In genomic region chr3:30951652-30952051, GRCm38 (mm10) we compare ENCODE assay signal across 12 mouse cellular contexts. TPM values are rescaled to one million over a fixed set of nuclear protein-coding genes. Genes with fewer than 3 reads are reported as not detected.
DNase-seq lines count a peak whose midpoint lies in the region; ATAC-seq lines count a peak whose summit lies in the region.
"Had no signal": no experiment of that assay in that cellular context is flagged by ENCODE, and none has a peak within 500 bp of the region (broad histone marks: within the 10 kb centered on the region; RNA-seq: fewer than 3 reads in every experiment).

No protein-coding gene starts in this region.

- no peaks in the 10 kb centered on the region for H3K9me3 ChIP-seq in forebrain, embryonic 16.5 days (ENCODE audit: control insufficient read depth, low read length)
- H3K9me3 ChIP-seq: heart, embryonic 15.5 days; liver, embryonic 13.5 days; midbrain, embryonic 15.5 days had no signal

- no peak overlapping the region for H3K27ac ChIP-seq in forebrain, embryonic 16.5 days (ENCODE audit: low read length)
- H3K27ac ChIP-seq: heart, embryonic 15.5 days; liver, embryonic 13.5 days; midbrain, embryonic 15.5 days; stomach, postnatal 0 days had no signal

- no peak overlapping the region for H3K9ac ChIP-seq in forebrain, embryonic 16.5 days (replicated peaks; ENCODE audit: low read depth, low read length)
- H3K9ac ChIP-seq: heart, embryonic 15.5 days; liver, embryonic 13.5 days; midbrain, embryonic 15.5 days had no signal

- no peaks in the 10 kb centered on the region for H3K27me3 ChIP-seq in forebrain, embryonic 16.5 days (replicated peaks; ENCODE audit: control insufficient read depth, insufficient read depth, low read length)
- H3K27me3 ChIP-seq: heart, embryonic 15.5 days; liver, embryonic 13.5 days; midbrain, embryonic 15.5 days had no signal

- 66% methylated on average over 3 of the region's 3 CpGs for WGBS in forebrain, embryonic 16.5 days

- H3K4me2 ChIP-seq in forebrain, embryonic 16.5 days (ENCODE audit: low read length) = no peak overlapping the region
- H3K4me2 ChIP-seq: heart, embryonic 15.5 days; liver, embryonic 13.5 days; midbrain, embryonic 15.5 days had no signal

- no peak for ATAC-seq in forebrain, embryonic 16.5 days
- ATAC-seq: midbrain, embryonic 15.5 days had no signal

- peaks cover 9% of the 10 kb centered on the region for H3K36me3 ChIP-seq in forebrain, embryonic 16.5 days (ENCODE audit: control insufficient read depth, insufficient read depth)

- no peak overlapping the region for H3K4me3 ChIP-seq in forebrain, embryonic 16.5 days (replicated peaks; ENCODE audit: low read length)
- H3K4me3 ChIP-seq: heart, embryonic 15.5 days; liver, embryonic 13.5 days; midbrain, embryonic 15.5 days had no signal

- no peaks in the 10 kb centered on the region for H3K4me1 ChIP-seq in forebrain, embryonic 16.5 days (replicated peaks; ENCODE audit: control insufficient read depth, insufficient read depth, low read length)
- H3K4me1 ChIP-seq: heart, embryonic 15.5 days; liver, embryonic 13.5 days; midbrain, embryonic 15.5 days had no signal

- DNase-seq in gastrocnemius, adult 18-20 months (ENCODE audit: low spot score) = peak; percentile 22
- no peak for DNase-seq in gastrocnemius, postnatal 10 days
- DNase-seq in urinary bladder, postnatal 14 days (ENCODE audit: low spot score) = peak; percentile 47
- DNase-seq in urinary bladder, postnatal 10 days (ENCODE audit: low spot score) = no peak
- DNase-seq in cerebellum, postnatal 14 days = peak; percentile 70 to 72
- DNase-seq in T-cell, adult 2 months (ENCODE audit: low spot score) = no peak
- DNase-seq in adipocyte (ENCODE audit: low spot score) = no peak
- DNase-seq: liver, embryonic 13.5 days had no signal

RNA-seq across cellular contexts. Expression of gene Phc3, which starts 17.6 kb away (rescaled TPM):
- 10 to 100 TPM; 11.8 to 12.2 TPM for total RNA-seq in gastrocnemius, adult 18-20 months (2021)
- 10 to 100 TPM; 13.6 to 19.2 TPM for total RNA-seq in gastrocnemius, postnatal 10 days (2021)
- polyA plus RNA-seq in forebrain, embryonic 16.5 days (2015; fragmentation: Nextera tagmentation; extraction: Ambion mirVana) = 7.5 and 8.5 TPM in 2 replicates

RNA-seq across cellular contexts. Expression of gene Prkci, which starts 43.9 kb away (rescaled TPM):
- total RNA-seq in gastrocnemius, adult 18-20 months (2021) = 1 to 10 TPM; 2.6 to 5.1 TPM
- 10 to 100 TPM; 12.5 to 19.6 TPM for total RNA-seq in gastrocnemius, postnatal 10 days (2021)
- 25.5 and 30.8 TPM in 2 replicates for polyA plus RNA-seq in forebrain, embryonic 16.5 days (2015; fragmentation: Nextera tagmentation; extraction: Ambion mirVana)

Comparison
In these comparisons a context has a peak if more than half of its experiments do, and no peak if none do; other contexts are left out.
1. DNase-seq: peak in gastrocnemius, adult 18-20 months (single experiment), urinary bladder, postnatal 14 days (single experiment) and cerebellum, postnatal 14 days (2 of 2); none in gastrocnemius, postnatal 10 days (single experiment), urinary bladder, postnatal 10 days (single experiment), T-cell, adult 2 months (single experiment) and adipocyte (single experiment).